Mouse (Mus musculus): ENCODE data around the gene Slfn5. TPM values are rescaled to one million over a fixed set of nuclear protein-coding genes. Genes with fewer than 3 reads are reported as not detected.

Slfn5 gene
- total and polyA plus RNA-seq, 3 experiments, result 2.2 to 32.7 (median 28.3) TPM

Small RNAs within 50 kb of the gene (microRNA-seq; reads per million reads assigned to microRNA genes)
- 0 reads per million in 2 experiments for gene Mir7679

Other genes starting within 250 kb of the Slfn5 start
- gene Cct6b, start 187.0 kb upstream of the Slfn5 start, total RNA-seq (2021), result under 1 TPM; 0.46 to 0.83 TPM
- 0.08 TPM in 1 of 2 replicates, not detected in the other for gene Cct6b, start 187.0 kb upstream of the Slfn5 start, polyA plus RNA-seq (2012; rRNA removed)
- gene Zfp830, start 187.0 kb upstream of the Slfn5 start, total RNA-seq (2021), result 10 to 100 TPM; 18.0 to 21.9 TPM
- 1.7 and 3.6 TPM in 2 replicates for gene Zfp830, start 187.0 kb upstream of the Slfn5 start, polyA plus RNA-seq (2012; rRNA removed)
- gene Lig3, start 170.2 kb upstream of the Slfn5 start, total RNA-seq (2021), result 10 to 100 TPM; 19.2 to 27.5 TPM
- gene Lig3, start 170.2 kb upstream of the Slfn5 start, polyA plus RNA-seq (2012; rRNA removed), result 8.1 and 10.7 TPM in 2 replicates
- 10 to 100 TPM in 1 of 2 experiments, 1 to 10 TPM in 1; 5.3 to 10.6 TPM for gene Rffl, start 80.1 kb upstream of the Slfn5 start, total RNA-seq (2021)
- 6.5 and 7.4 TPM in 2 replicates for gene Rffl, start 80.1 kb upstream of the Slfn5 start, polyA plus RNA-seq (2012; rRNA removed)
- gene Rad51d, start 60.7 kb upstream of the Slfn5 start, total RNA-seq (2021), result 10 to 100 TPM in 1 of 2 experiments, 1 to 10 TPM in 1; 9.3 to 16.7 TPM
- 8.8 and 9.4 TPM in 2 replicates for gene Rad51d, start 60.7 kb upstream of the Slfn5 start, polyA plus RNA-seq (2012; rRNA removed)
- under 1 TPM in 1 of 2 experiments, not detected in 1; 0.24 TPM for gene Fndc8, start 59.2 kb upstream of the Slfn5 start, total RNA-seq (2021)
- 0.24 and 0.44 TPM in 2 replicates for gene Fndc8, start 59.2 kb upstream of the Slfn5 start, polyA plus RNA-seq (2012; rRNA removed)
- gene Nle1, start 42.9 kb upstream of the Slfn5 start, total RNA-seq (2021), result 10 to 100 TPM; 16.6 to 17.0 TPM
- 33.1 and 34.4 TPM in 2 replicates for gene Nle1, start 42.9 kb upstream of the Slfn5 start, polyA plus RNA-seq (2012; rRNA removed)
- 10 to 100 TPM in 1 of 2 experiments, 1 to 10 TPM in 1; 5.2 to 14.3 TPM for gene Unc45b, start 40.8 kb upstream of the Slfn5 start, total RNA-seq (2021)
- 4.6 and 5.7 TPM in 2 replicates for gene Unc45b, start 40.8 kb upstream of the Slfn5 start, polyA plus RNA-seq (2012; rRNA removed)
- gene Slfn9, start 40.5 kb downstream of the Slfn5 start, total RNA-seq (2021), result 1 to 10 TPM; 5.3 to 7.5 TPM
- gene Slfn9, start 40.5 kb downstream of the Slfn5 start, polyA plus RNA-seq (2012; rRNA removed), result 0.91 and 1.2 TPM in 2 replicates
- 1 to 10 TPM; 1.6 to 1.7 TPM for gene Slfn8, start 69.5 kb downstream of the Slfn5 start, total RNA-seq (2021)
- gene Slfn8, start 69.5 kb downstream of the Slfn5 start, polyA plus RNA-seq (2012; rRNA removed), result 0.48 and 0.77 TPM in 2 replicates
- 1 to 10 TPM; 4.5 to 4.9 TPM for gene Slfn2, start 113.8 kb downstream of the Slfn5 start, total RNA-seq (2021)
- gene Slfn2, start 113.8 kb downstream of the Slfn5 start, polyA plus RNA-seq (2012; rRNA removed), result 0.99 and 1.2 TPM in 2 replicates
- gene Slfn1, start 165.5 kb downstream of the Slfn5 start, total RNA-seq (2021), result under 1 TPM; 0.14 to 0.40 TPM
- 0.15 and 0.22 TPM in 2 replicates for gene Slfn1, start 165.5 kb downstream of the Slfn5 start, polyA plus RNA-seq (2012; rRNA removed)
- under 1 TPM; 0.17 to 0.23 TPM for gene Slfn4, start 223.8 kb downstream of the Slfn5 start, total RNA-seq (2021)
- 0.06 TPM in 1 of 2 replicates, not detected in the other for gene Slfn4, start 223.8 kb downstream of the Slfn5 start, polyA plus RNA-seq (2012; rRNA removed)
- 1 to 10 TPM; 2.7 to 2.8 TPM for gene Slfn3, start 240.0 kb downstream of the Slfn5 start, total RNA-seq (2021)
- gene Slfn3, start 240.0 kb downstream of the Slfn5 start, polyA plus RNA-seq (2012; rRNA removed), result 0.03 and 0.21 TPM in 2 replicates